Mouse (Mus musculus): ENCODE measurements around the gene Plxdc1.
"Not testable (repeated sequence)": the region's sequence is repeated elsewhere in the genome, so short reads cannot be mapped to it uniquely, and the experiment has no call there.

Gene Plxdc1

DNA sequence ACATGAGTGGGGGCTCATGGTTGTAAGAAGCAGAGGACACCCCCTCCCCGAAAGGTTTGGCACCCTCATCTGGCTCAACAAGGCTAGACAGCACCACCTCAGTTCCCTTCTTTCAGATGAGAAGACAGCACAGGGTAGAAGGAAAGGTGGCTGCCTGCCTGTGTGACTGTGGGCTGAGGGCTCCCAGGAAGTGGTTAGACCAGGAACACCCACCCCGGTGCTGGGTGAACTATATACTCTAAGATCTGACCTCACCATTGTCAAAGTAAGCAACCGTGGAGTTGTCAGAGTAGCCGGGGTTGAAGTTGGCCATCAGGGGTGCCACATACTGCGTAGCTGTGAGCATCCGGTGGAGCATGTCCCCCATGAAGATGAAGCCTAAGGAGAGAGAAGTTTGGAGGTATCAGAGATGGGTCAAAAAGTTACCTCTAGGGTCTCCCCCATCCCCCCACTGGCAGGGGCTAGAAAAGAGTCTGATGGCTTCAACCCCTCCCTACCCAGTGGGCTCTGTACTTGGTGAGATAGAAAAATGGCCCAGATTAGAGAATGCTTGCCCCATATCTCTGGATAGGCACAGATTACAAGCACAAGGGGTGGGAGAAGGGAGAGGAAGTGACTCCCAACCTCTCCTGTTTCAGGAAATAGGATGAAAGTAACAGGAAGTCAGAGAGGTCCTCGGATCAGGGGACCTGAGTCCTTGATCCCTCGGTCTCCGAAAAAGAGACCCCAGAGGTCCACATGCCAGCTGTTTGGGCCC is 30.9 kb downstream of the Plxdc1 start:
- DNase-seq (ENCODE audit: low spot score): no peak

DNA sequence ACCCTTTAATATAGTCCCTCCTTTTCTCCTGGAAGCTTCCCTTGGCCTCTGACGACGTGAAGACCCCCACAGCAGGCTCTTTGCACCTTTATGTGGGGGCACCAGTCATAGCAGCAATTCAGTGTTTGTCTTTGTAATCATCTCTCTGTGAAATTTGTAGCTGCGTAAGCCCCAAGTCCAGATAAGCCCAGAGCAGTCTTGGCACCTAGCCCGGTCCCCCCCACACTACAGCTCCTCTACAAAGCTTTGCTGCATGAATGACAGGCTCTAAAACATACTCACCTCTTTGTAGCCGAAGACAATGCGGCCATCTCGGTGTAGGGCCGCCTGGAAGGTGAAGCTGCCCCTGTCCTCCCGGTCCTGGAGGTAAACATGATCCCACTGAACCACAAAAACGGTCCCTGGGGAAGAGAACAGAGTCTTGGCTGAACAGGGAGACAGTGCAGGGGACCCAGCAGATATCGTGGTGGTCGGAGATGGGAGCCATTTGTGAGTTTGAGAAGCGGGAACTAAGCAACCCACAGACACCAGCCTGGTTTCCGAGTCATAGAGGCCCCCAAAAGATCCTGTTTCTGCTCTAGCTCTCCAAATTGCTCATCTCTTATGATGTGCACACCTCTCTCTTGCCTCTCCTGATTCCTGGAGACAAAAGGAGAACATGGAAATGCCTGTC is 31.6 kb downstream of the Plxdc1 start:
- DNase-seq (ENCODE audit: low spot score): no peak

- DNase-seq (ENCODE audit: low spot score): no peak
These were observed 32.3 kb downstream of the Plxdc1 start for GRCm38 (mm10) chr11:97953939-97954275.

- no peak for DNase-seq (ENCODE audit: low spot score)
These were observed 32.9 kb downstream of the Plxdc1 start for GRCm38 (mm10) chr11:97953179-97953938.

DNA sequence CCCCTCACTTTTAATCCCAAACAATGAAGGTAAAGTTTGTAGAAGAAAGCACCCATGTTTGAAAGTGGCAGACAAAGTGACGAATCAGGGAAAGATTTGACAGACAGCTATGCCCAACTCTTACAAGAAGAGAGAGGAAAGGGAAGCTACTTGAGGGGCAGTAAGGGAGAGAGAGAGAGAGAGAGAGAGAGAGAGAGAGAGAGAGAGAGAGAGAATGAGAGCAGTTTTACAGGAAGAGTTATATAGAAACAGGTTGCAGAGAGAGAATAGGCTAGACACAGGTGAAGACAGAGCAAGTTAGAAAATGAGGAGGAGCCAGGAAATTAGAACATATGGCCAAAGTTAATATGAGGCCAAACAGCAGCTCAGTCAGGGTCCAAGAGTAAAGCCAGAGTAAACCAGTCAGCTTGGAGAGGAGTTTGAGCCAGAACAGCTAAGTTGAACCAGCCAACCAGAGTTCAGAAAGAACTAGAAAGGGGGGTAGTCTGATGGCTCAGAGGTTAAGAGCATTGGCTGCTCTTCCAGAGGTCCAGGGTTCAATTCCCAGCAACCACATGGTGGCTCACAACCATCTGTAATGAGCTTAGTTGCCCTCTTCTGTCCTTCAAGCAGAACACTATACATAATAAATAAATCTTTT is 33.8 kb downstream of the Plxdc1 start:
- no peak for DNase-seq (ENCODE audit: low spot score)

GRCm38 (mm10) chr11:97949703-97950475 is 36.4 kb downstream of the Plxdc1 start:
- DNase-seq (ENCODE audit: low spot score): peak; percentile 34

DNA sequence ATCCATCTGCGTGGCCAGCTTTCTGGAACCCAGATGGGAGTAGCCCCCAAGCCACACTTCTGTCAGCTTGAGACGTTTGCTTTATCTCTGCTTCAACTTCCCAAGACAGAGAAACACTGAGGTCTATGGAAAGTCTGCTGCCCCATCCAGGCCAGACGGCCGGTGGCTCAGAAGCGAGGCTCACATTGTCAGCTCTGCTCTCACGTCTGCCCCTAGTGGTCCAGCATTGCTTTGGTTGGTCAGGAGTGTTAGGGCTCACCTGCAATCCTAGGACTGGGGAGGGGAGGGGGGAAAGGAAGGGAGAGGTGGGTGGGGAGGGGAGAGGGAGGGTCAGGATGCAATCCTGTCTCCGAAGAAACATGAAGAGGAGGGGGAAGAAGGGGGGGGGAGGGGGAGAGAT is 38.8 kb downstream of the Plxdc1 start:
- DNase-seq (ENCODE audit: low spot score): peak; percentile 31

GRCm38 (mm10) chr11:97945738-97946289 is 40.4 kb downstream of the Plxdc1 start:
- DNase-seq (ENCODE audit: low spot score): not testable (repeated sequence)

DNA sequence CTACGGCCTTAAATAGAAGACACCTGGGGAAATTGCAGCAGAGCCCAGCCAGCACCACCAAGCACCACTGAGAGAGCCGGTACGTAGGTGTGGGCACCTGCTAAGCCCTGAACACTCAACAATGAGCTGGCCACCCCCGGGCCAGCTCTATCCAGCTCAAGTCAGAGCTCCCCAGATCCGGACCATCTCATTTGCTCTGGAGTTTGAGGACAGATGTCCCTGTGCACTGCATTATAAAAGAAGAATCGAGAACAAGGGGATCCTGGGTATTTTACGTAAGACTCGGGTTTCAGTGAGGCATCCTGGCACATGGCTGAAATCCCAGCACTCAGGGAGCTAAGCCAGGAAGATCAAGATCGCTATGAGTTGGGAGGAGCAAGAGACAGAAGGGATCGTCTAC is 41.2 kb downstream of the Plxdc1 start:
- DNase-seq (ENCODE audit: low spot score): no peak

GRCm38 (mm10) chr11:97943256-97943655 is 43.0 kb downstream of the Plxdc1 start:
- DNase-seq (ENCODE audit: low spot score): no peak

GRCm38 (mm10) chr11:97942420-97943111 is 43.7 kb downstream of the Plxdc1 start:
- no peak for DNase-seq (ENCODE audit: low spot score)

DNA sequence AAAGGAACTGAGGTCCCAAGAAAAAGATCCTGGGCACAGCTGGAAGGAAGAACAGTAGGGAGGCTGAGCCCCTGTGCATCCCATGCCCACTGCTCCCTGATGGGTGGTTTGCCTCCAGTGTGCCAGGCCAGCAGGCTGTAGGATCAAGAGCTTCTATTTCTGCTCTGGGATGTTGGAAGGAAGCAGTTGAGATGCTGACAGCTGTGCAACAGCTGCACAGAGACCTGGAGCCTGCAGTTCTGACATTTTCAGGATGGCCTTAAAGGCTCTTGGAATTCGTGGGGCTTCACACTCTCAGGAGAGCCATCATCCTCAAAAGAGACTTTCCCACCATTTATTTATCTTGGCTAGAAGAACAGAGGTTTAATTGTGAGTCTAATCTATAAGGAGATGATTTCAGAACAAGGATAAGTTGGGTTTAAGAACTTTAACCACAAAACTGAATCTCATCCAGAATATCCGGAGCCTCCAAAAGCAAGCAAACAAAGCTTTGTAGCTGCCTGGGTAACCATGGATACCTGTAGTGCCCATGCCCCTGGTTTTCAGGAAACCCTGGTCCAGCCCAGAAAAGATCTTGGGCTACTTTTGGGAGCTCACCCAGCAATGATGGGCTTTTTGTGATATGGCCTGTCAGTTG is 48.7 kb downstream of the Plxdc1 start:
- DNase-seq (ENCODE audit: low spot score): no peak

DNA sequence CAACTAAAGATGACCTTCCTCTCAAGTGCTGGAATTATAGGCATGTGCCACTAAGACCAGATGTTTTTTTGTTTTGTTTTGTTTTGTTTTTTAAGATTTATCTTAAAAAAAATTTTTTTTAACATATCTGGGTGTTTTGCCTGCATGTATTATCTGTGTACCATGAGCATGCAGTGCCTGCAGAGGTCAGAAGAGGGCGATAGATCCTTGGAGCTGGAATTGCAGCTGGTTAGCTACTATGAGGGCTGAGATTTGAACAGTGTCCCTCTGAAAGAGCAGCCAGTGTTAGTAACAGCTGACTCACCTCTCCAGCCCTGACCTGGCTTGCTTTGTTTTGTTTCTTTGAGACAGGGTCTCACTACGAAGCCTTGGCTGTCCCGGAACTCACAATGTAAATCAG is 49.5 kb downstream of the Plxdc1 start:
- DNase-seq (ENCODE audit: low spot score): peak; percentile 53

DNA sequence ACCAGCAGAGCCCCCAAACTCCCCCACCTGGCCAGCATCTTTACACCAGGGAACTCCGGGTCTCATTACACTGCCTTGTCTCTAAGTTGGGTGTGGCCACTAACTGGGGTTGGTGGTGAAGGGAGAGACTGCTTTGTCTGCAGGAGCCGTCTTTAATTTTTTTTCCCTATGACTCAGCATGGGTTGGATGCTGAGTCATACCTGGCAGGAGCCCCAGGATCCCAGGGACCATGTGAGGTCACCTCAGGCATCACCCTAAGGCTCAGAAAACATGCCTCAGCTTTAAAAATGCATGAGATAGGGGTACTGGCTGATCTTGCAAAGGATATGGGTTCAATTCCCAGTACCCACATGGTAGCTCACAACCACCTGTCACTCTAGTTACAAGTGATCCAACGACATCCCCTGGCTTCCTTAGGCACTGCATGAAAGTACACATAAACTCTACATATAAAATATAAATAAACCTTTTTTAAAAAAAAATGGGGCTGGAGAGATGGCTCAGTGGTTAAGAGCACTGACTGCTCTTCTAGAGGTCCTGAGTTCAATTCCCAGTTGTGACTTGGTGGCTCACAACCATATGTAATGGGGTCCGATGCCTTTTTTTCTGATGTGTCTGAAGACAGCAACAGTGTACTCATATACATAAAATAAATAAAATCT is 50.2 kb downstream of the Plxdc1 start:
- no peak for DNase-seq (ENCODE audit: low spot score)

DNA sequence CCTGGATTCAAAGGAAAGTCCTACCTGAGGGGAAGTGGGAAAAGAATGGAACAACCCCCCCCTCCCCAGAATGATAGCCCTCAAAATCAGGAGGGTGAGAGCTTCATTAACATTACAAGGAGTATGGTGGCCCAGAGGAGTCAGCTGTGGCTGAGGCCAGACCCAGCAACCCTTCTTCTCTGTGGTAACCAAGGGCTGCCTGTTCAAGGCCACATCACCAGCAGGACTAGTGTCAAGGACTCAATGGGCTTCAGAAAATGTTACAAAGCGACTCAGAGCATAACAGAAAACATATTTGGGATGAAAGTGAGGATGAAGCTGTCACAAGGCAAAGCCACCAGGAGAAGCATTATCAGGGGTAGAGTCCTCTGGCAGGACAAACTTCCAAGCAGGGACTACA is 52.7 kb downstream of the Plxdc1 start:
- DNase-seq (ENCODE audit: low spot score): no peak

DNA sequence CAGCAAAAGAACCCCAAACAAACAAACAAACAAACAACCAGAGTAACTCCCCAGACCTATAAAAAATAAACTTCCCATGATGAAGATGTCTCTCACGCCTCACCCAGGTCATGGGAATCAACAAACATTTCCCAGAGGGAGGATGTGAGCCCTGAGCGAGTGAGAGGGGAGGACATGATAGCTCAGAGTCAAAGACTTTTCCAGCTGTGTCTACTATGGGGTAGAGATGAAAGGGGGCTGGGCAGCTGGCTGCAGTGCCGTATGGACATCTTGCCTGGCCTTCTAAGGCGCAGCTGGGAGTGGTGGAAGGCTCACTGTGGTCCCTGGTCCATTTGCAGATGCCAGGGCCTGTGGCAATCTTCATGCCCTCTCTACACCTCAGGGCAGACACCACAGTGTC is 57.3 kb downstream of the Plxdc1 start:
- DNase-seq (ENCODE audit: low spot score): no peak

- no peak for DNase-seq (ENCODE audit: low spot score)
These were observed 62.0 kb downstream of the Plxdc1 start for GRCm38 (mm10) chr11:97924217-97924616.

GRCm38 (mm10) chr11:97923639-97924038 is 62.6 kb downstream of the Plxdc1 start:
- no peak for DNase-seq (ENCODE audit: low spot score)

DNA sequence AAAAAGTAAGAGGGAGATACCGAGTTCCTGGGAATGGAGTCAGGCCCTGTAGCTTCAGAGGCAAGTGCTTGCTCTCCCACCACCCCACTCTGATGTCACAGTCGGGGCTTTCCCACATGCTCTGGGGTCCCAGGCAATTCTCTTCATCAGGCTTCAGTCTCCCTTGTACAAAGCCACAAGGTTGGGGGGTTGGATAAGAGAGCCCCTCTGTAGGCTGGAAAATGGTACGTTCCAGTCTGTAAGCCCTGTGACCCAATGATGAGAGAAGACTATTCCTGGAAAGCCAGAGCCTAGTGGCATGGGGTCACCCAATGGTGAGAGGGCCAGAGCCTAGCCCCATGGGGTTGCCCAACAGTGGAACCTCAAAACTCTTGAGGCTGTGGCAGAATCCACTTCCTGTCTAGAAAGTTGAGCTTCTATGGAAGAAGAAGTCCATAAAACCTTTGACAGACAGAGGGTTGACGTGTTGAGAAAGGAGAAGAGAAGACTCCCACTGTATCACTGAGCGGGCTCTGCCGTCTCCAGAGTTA is 70.2 kb downstream of the Plxdc1 start:
- DNase-seq (ENCODE audit: low spot score): no peak

- DNase-seq (ENCODE audit: low spot score): no peak
These were observed 70.8 kb downstream of the Plxdc1 start for GRCm38 (mm10) chr11:97915471-97915870.

Measured in urinary bladder, postnatal 14 days (tissue).